Mouse (Mus musculus) testis, postnatal 10 days (tissue): ENCODE measurements around the gene Cyth1.
A peak's percentile ranks its signal among the peaks of the same experiment; 100 is the strongest.

Source experiments
- DNase-seq: peaks from one replicate; pipeline ENCODE4 v3.0.0; 2021; ENCODE audit warnings: low spot score

Cyth1 gene

DNA sequence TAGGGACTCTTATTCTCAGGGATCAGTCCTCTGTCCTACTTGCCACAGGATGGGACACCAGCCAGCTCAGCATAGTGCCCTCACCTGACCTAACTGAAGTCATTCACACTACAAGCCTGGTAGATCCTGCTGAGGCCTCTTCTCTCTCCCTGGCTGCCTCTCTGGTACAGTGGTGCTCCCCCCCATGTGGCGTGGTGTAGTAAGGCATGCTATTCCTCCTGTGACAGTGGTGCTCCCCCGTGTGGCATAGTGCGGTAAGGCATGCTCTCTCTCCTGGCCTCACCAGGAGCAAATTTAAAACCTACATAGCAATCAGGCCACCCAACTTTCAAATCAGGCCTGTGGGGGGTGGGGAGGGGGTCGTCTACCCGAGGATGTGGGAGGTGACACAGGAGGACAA, 144.4 kb downstream of the Cyth1 start:
- peak; percentile 93 for DNase-seq

- no peak for DNase-seq
Observed at GRCm38 (mm10) chr11:118103383-118103782, 145.0 kb downstream of the Cyth1 start.

GRCm38 (mm10) chr11:118102838-118103237, 145.6 kb downstream of the Cyth1 start:
- DNase-seq: peak; percentile 95

DNA sequence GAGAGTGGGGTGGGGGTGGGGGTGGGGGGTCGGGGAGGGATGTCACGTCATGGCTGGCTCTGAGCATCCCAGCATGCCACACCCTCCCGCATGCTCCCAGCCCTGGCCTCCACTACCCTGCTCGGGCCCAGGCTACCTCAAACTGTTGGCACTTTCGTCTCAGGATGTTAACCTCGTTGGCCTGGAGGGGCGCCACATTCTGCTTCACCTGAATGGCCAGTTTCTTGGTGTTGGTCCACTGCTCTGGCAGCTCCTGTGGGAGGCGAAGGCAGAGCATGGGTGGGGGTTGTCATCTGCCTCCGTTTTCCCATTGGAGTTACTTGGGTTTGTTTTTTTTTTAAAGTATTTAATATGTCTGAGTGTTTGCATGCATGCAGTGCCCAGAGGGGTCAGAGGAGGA, 147.3 kb downstream of the Cyth1 start:
- DNase-seq: no peak

DNA sequence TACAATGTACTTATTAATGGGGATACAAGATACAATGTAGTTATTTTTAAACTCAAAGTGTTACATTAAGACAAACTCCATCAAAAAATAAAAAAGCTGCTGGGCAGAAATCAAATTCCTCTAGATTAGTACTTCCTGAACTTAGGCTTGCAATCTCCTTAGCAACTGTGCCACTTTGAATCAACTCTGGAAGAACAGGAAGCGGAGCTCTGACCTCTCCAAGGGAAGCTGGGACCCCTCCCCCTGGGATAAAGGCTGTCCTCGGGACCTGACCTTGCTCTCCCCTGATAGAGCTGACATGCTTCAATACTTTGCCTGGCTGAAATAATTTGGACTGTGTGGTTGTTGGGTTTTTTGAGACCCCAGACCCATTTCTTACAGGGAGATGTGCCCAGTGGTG, 151.7 kb downstream of the Cyth1 start:
- no peak for DNase-seq

DNA sequence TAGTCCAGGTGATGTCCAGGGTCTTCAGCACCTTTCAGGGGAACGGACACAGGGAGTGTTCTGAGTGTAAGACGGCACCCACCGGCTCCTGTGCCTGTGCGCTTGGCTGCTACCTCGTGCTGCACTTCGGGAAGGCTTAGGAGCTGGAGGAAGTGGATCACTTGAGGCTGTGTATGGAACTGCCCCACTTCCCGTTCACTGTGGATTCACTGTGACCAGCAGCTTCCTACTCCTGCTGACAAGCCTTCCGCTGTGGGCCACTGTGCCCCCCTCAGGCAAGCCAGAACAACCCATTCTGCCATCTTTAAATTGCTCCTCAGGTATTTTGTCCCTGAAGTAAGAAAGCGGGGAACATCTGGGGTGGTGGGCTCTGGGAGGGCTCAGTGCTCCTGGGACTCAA, 153.4 kb downstream of the Cyth1 start:
- no peak for DNase-seq

DNA sequence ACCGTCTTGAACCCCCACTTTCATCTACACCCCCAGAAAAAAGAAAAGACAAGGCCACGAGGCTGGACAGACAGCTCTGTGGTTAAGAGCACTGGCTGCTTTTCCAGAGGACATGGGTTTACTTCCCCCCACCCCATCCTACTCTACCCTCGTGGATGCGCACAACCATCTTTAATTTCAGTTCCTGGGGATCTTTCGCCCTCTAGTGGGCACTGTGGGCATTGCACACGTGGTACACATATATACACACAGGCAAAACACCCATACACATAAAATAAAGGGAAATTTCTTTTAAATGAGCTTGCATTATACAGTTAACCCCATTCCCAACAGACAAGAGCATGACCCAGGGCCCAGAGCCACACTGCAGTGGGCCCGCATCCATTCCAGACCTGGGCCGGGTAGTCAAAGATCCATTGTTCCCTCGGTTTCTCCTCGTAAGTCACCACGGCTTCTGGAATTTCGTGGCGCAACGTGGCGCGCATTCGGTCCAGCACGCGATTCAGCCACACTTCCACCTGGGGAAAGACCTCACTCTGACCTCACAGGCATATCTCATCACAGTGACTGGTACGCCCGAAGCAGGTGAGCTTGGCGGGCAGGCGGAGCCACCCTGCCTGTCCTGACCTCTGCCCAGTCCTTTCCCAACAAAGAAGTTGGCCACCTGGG, 157.3 kb downstream of the Cyth1 start:
- DNase-seq: no peak

DNA sequence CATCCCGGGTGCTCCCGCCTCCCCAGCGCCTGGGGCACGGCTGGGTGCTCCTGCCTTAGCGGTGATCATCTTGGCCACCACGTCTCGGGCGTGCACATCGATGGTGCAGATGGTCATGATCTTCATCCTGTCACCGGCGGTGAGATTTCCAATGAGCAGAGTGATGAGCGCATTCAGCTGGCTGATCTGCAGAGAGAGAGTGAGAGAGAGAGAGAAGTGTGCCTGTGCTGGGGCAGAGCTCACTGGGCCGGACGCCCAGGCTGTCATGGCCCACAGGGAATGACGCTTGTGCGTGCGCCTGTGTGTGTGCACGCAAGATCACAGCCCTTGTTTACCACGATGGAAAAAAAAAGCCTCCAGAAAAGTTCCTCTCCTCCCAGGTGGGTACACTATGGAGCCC, 159.5 kb downstream of the Cyth1 start:
- DNase-seq: no peak

DNA sequence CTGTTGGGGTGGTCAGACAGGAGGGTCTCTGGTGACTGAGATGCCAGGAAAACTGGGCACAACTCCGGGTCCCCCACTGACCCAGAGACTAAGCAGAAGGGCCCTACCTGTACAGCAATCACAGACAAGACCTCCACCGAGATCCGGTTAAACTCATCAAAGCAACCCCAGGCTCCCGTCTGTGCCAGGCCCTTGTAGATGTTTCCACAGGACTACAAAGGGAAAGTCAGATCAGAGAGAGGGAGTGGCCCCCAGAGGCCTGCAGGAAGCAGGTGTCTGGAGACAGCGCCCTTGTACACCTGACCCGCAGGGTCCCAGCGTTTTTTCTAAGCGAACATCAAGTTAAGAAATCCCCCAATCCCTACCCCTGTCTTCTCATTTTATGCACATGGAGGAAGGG, 162.4 kb downstream of the Cyth1 start:
- no peak for DNase-seq

- no peak for DNase-seq
Observed at GRCm38 (mm10) chr11:118085176-118085575, 163.2 kb downstream of the Cyth1 start.

DNA sequence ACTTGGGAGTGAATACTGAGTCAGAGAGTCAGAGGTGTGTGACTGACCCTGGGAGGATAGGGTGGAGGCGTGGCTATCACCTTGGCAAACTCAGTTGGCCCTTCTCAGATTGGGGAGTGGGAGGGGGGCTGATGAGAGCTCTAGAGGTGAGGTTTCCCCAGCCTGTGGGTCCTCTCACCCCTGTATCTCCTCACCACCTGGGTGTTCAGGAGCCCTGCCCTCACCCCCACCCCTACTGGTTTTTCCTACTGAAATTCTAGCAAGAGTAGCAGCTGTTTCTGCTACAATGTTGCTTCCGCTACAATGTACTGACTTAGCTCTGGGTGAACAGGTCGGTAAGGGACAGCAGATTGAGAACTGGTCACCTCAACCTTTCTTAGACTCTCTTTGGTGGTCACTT, 164.1 kb downstream of the Cyth1 start:
- no peak for DNase-seq

DNA sequence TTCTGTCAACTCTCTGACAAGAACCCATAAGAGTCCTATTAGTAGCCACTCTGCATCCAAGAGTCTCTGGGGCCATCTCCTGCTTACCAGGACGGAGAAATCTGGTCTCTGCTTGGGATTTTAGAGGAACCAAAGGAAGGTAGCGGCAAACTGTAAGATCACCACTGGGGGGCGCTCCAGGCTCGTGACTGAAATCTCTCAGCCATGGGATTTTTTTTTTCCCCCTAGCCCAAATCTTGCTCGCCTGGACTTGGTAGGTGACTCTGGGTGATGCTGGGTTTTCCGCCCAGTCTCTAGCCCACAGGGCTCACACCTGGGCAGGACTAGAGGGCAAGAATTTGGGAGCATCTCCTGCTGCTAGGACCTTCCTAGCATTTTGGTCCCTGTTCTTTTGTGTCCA, 164.6 kb downstream of the Cyth1 start:
- DNase-seq: peak; percentile 91

- DNase-seq: no peak
Observed at GRCm38 (mm10) chr11:118082294-118082693, 166.1 kb downstream of the Cyth1 start.
